Mouse (Mus musculus) right cerebral cortex, postnatal 10 days (tissue): Measurements from ENCODE around the gene Usp5.
A peak's percentile ranks its signal among the peaks of the same experiment; 100 is the strongest.
"Not testable (repeated sequence)": the region's sequence is repeated elsewhere in the genome, so short reads cannot be mapped to it uniquely, and the experiment has no call there.

Source experiments
- DNase-seq, 2 experiments: peaks; one replicate each; pipeline ENCODE4 v3.0.0; 2021; ENCODE audit warnings: low spot score in 2 of 2

Gene Usp5

DNA sequence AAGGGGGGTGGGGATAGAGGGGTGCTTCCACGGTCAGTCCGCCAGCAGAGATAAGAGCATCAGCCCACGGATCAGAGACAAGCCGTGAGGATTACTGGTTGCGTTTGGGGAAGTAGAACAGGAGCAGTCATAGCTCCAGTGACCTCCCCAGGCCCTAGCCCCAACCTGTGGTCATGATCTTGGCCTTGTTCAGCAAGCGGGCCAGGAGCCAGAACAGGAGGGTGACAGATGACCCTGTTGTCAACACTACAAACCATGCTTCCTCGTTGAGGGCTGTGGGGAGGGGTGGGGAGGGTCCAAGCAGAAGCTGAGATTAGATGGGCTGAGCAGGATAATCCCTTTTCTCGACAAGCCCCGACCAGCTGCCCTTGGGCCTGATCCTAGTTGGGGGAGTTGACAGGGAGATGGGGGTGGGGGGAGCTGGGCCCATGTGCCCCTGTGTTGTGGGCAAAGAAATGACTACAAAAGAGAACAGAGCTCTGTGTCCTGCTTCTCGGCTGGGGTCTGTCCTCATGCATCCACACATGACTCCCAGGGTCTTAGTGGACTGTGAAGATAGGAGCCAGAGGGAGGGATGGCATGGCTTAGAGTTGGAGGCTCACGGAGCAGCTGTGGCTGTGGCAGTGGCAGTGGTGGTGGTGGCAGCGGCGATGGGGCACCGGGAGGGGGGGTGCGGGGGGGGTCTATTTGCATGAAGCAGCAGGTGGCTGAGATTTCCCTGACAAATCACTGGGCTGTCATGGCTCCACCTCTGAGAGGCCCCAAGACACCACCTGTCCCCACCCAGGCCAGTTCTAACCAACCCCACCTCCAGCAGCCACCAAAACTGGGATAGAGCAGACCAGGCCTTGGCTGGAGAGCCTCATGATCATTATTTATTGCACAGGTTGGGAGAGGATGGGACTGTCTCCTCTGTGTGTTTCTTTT is 11.2 kb upstream of the Usp5 start, which contains the start of gene Gnb3:
Gene Gnb3, minus strand, starts transcription at position 35 of the 927 bp plus-strand sequence.
- DNase-seq, result no peak

DNA sequence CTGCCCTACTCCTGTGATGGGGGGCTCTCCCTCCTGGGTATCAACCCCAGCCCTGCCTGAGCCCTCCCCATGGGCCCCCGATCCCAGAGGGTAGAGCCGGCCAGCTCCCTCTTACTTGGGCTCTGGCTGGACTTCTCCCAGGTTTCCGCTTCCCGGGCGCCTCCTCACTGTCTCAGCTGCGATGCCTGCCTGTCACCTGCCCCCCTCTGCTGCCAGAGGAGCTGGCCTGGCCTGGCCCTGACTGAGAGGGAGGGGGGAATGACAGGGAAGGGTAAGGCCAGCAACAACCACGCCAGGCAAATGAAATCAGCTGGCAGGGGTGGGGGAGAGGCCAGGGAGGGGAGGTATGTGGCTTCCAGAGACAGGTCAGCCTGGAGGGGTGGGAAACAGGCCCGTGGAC is 10.5 kb upstream of the Usp5 start:
- no peak for DNase-seq

DNA sequence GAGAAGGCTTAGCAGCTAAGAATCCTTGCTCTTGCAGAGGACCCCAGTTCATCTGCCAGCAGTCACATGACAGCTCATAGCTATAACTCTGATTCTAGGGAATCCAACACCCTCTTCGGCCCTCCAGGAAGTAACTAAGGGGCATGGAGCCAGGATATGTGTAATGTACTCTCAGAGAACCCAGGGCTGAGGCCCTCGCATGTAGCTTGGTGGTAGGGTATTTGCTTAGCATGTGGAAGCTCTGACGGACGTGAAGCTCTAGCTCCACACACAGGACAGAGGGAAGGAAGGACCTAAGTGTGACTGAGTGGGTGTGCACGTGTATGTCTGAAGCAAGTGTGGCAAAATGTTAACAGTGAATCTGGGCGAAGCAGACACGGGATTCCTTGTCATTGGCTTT is 7.1 kb upstream of the Usp5 start:
- no peak for DNase-seq

DNA sequence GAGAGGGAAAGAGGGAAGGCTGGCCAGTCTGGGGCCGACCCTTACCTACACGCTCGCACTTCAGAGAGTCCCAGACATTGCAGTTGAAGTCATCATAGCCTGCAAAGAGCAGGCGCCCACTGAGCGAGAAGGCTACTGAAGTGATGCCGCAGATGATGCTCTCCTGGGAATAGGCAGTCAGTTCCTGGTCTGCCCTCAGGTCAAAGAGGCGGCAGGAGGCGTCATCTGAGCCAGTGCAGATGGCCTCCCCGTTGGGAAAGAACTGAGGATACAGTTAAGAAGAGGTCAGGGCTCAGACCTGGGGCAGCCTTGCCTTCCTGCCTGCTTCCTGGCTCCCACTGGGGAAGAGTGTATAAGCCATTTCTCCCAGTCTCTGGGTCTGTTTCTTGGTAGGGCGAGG is 6.2 kb upstream of the Usp5 start:
- no peak for DNase-seq

DNA sequence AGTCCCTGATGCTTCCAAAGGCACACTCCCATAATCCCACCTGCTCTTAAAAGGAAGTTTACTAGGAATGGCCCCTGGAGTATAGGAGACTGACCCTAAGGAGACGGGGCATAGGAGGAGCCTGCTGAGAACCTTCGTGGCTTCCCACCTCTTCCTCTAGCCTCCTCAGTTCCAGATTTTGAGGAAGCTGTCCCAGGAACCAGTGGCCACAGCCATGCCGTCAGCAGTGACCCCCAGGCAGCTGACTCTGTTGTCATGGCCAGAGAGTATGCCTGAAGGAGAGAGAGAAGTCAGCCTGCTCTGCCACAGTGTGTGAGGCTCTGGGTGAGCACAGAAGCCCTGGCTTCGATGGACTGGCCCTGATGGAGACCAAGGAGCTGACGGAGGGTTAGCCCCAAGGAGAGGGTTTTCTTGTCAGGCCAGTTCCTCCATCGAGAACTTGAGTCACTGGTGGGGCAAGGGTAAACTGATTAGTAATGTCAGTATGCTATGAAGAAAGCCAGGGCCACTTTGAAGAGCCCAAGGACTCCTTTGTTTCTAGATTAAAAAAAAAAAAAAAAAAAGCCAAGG is 5.3 kb upstream of the Usp5 start:
- no peak for DNase-seq

DNA sequence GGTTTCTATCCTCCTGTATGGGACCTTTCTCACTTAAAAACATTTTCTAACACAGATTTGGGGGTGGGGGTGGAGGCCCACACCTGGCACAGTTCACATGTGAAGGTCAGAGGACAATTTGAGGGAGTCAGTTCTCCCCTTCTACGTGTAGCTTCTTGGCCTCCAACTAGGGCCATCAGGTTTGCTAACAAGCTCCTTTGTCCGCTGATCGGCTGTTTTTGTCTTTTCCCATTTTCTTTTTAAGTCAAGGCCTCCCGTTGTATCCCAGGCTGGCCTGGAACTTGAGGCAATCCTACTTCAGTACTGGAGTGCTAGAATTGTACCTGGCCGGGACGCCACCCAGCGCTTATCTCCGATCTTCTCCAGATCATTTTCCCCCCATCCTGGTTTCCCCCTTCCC is 2.4 kb upstream of the Usp5 start:
- no peak for DNase-seq

DNA sequence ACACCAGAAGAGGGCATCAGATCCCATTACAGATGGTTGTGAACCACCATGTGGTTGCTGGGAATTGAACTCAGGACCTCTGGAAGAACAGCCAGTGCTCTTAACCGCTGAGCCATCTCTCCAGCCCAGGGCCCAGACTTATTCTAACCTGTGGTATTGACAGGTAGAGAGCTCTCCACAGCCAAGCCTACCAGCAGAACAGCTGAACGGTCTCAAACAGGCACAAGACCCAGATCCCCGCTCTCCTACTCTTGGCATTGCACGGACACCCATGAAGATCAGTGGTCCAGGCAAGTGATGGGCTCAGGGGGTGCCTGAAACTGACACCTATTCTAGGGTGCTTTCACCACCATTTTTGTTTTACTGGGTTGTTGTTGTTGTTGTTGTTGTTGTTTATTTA is 1.9 kb upstream of the Usp5 start:
- DNase-seq, result not testable (repeated sequence)

DNA sequence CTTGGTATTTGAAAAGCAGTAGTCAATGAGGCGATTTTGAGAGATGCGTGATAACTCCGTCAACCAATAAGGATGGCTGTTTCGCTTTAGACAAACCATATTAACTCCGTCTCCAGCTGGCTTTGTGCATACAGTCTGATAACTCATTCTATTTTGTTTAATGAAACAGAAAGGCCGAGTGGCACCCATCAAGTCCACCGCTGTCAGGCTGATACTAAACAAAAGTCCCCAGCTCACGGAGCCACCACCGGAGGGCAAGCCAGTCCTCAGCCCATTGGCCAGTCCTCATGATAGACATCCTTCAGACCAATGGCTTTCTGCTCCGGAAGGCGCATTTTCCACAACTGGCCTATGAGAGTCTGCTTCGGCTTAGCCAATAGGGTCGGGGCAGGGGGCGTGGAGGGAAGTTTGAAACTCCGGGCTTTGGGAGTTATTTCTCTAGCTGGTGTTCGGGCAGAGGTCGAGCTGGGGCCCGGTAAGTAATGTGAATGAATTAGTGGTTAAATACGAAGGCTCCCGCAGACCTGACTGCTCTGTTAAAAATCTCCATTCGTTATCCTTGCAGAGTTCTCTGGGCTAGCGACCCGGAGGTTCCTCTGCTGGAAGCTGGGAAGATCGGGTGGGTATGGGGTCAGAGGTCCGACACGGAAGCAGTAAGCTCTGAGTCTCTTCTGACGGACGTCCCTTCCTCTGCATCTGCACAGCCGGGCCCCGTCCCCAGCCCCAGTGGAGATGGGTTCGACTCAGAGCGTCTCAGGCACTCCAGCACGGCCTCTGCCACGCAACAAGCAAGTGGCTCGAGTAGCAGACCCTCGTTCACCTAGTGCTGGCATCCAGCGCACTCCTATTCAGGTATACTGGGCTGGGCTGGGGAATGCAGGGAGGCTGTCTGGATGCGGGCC is 766 bp upstream of the Usp5 start:
- peak; percentile 96 to 98 for DNase-seq

DNA sequence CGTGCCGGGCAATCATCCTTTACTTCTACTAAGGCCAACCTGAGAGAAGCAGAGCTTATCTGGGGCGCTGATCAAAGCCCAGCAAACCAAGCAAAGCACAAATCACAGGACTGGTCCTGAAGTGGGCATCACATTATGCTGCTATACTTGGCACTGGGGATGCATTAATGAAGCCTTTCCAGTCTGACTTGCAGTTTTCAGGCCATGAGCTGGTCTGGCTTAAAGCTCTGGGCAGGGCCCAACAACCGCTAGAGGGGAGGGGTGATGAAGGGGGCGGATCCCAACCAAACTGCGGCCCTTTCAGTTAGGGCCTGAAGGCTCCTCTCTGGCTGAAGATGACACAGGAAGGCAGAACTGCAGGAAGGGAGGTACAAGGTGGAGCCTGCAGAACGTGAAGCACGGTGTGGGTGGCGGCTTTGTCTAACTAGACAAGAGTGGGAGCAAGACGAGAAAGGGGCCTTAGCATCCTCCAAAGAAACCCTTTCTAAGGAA is 1.1 kb downstream of the Usp5 start:
- peak in 1 of 2 experiments; percentile 72 for DNase-seq

DNA sequence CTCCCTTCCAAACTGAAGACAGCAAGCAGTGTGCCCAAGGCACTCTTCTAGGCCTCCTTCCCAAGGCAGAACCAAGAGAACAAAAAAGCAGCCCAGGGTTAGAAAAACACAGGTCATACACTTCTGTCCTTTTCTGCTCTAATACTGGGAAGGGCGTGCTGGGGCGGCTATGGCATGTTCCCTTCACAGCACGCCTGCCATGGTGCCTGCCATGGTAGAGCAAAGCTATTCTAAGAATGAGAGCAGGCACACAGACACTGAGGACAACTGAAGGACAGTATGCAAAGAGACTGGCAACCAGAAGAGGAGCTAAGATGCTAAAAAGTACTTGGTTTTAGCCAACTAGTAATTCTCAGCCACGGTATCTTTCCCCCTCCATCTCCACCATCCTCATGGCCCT is 7.2 kb downstream of the Usp5 start:
- DNase-seq, result no peak

DNA sequence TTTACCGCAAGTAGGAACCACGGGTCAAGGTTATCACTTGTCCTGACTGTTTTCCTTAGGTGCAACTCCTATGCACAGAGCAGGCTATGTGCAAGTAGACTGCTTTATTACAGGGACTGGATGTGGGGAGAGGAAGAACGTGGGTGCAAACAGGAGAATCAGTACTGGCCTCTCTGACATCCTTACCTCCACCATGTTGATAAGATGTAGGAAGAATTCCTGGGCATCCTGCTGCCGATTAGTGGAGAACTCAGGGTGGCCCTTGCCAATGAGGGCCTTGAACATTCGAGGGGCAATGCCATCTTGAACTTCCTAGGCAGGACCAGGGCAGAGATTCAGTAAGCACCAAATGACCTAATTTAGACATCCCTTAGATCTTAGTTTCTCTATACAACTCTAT is 8.4 kb downstream of the Usp5 start:
- DNase-seq, result no peak

DNA sequence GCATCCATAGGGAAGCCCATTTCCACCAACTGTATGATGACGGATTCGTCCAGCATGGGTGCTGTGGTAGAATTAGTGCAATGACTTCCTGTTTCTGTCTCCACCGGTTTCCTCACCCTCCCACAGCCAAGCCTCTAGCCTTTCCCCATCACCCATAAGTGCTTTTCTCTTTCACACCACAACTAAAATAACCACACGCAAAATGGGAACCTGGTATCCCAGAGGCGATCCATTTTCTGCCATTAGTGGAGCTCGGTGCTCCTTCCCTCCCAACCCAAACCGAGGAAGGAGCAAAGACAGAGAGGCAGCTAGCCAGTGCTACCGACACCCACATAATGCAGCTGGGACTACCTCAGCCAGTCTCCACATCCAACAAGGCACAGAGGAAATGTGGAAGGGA is 11.3 kb downstream of the Usp5 start:
- no peak for DNase-seq

DNA sequence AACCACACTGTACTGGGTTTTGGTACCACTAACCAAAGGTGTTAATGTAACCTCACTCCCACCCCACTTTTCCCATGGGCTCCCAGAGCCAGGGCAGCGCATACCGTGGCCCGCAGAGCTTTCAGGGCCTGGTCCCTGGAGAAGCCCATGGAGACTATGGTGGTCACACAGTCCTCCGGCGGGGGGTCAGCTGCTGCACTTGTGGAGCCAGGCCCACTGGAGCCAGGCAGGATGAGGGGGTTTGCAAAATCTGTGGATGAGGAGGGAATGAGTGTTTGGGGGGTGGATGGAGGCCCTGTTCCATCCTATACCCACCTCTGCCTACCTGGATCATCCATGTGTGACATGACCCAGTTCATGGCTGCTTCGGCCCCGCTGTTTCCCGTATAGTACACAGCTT is 11.7 kb downstream of the Usp5 start:
- DNase-seq, result no peak

DNA sequence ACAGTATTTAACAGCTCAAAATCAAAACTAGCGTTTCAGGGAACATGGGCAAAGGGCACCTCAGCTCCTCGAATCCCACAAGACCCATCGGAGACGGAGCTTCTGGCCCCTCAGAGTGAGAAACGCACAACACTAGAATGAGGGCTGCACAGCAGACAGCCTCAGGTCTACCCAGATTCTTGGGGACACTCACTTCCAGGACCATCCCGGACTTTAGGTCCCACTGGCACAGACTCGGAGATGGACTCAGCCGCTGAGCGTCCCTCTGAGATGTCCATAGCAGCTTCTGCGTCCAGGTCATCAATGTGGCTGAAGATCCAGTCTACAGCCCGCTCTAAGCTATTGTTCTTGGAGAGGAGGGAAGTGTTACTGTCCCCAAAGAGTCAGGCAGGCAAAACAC is 12.2 kb downstream of the Usp5 start:
- no peak for DNase-seq

DNA sequence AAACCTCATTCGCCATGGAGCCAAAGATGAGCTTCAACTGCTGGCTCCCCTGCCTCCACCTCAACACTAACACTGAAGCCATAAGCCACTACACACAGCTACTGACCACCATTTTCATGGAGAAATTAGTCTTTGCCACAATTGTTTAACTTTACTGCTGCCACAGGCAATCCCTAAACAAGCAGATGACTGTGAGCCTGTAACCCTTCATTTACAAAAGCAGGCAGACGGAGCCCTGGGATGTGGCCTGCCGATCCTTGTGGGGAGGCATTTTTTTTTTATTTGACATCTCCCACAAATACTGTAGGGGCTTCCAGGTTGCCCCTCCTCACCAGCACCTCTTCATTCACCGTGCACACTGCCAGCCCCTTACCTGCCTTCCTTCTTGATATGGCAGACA is 12.7 kb downstream of the Usp5 start:
- no peak for DNase-seq

DNA sequence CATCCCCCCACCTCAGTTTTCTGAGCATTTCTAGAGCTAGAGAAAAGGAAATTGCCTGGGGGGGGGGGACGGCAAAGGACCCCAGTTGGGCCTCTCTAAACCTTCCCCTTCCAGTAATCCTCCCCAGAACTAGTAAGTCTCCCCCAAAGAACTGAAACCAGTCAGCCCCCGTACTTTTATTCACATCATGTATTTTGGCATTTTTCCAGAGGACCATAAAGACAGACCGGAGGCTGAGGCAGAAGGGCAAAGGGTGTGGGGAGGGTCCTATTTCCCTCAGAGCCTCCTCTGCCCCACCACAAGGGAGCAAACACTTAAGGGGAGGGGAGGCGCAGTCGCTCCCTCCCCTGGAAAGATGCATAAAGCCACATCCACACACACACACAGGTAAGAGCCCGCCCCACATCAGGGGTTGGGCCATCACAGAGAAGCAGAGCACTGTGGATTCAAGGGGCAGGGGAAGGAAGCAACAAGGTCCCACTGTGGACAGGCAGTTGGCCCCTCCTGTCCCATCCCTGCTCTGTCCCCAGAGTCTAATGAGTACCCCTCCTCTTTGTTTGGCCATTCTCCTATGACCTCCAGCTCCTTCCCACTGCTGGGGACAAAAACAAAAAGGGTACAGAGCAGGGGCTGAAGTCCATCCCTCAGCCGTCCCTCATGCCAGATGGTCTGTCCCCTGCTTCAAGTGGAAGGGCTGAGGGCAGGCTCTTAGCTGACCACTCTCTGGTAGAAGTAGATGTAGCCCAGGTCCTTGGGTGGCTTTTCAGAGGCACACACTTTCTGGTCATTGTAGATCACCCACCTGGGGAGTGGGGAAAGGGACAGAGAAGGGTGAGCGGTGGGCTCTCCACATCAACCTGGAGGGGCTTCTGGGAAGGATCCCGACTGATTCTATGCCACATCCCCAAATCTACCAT is 14.2 kb downstream of the Usp5 start:
- DNase-seq, result no peak

DNA sequence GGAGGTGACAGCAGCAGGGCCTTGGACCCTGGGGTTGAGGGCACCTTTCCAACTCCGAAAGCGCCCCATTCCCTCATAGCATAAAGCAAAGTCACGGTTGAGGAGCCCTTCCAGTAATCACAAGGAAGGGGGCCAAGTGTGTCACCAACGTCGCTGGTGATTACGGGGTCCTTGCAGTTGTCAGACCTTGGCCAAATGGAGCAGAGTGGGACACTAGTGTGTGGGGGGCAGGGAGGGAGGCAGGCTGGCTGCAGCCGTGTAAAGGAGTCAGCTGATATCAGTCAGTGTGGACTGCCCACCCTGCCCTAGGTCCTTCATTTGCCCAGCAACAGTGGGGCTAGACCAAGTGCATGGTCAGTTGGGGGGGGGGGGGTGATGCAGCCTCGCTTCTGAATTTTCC is 14.8 kb downstream of the Usp5 start:
- peak in 1 of 2 experiments; percentile 66 for DNase-seq

DNA sequence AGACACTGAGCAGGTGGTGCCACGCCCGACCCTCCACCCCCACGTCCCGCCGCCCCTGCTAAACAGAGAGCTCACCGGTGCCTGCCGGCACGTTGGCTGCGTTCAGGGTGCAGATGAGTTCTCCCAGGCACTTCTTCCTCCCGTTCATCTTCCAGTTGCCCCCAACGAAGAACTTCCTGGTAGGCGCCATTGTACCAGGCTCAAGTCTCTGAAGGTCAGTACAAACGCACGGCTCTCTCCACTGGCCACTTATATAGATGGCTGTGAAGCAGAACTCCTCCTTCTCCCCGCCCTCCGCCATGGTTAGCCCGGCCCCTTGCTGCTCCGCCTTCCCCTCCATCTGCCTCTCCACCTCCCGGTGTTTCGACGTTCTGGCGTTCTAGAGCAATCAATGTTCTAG is 15.4 kb downstream of the Usp5 start, which contains the start of gene Tpi1:
Gene Tpi1, minus strand, starts transcription at position 364 of the 400 bp plus-strand sequence.
- DNase-seq, result peak; percentile 95

DNA sequence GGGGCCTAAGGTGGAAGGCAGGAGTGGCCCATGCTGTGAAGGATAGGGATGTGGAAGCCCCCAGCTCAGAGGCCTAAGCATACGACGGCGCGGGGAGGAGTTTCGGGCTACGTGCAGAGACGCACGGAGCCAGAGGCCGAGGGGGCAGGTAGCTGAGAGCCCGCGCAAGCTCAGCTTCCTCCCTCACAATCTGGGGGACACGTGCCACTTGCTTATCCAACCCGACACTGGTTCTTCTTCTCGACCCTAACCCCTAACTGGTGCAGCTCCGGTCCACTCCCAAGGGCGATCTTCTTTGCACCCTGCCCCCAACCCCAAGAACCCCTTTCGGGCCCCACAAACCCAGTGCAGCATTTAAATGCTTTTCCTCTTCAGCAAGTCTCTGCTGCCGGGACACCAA is 15.8 kb downstream of the Usp5 start:
- DNase-seq, result peak; percentile 85 to 90

DNA sequence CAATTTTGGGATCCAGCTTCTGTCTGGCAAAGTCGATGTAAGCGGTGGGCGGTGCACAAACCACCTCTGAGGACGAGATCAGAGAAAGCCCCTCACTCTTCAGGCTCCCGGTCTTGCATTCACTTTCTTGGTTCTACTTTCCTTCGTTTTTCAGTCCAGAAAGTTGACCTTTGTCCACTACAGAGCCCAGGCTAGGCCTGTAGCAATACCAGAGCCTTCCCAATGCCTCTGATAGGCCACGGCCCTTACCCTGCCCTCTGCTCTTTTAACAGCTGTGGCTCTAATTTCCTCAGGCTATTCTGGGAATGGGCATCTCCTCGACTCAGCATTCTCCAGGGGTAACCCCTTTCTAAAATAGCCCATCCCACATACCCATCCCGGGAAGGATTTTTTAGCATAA is 16.4 kb downstream of the Usp5 start:
- DNase-seq, result no peak
